Mouse (Mus musculus): ENCODE measurements around the gene Map3k10. TPM values are rescaled to one million over a fixed set of nuclear protein-coding genes. Genes with fewer than 3 reads are reported as not detected.
"Not testable (repeated sequence)": the region's sequence is repeated elsewhere in the genome, so short reads cannot be mapped to it uniquely, and the experiment has no call there.

Gene Map3k10
- polyA plus RNA-seq, 1 experiment from 2014 or later = 8.8 TPM

GRCm38 (mm10) chr7:27628816-27629215 lies 45.6 kb downstream of the Map3k10 start:
- not testable (repeated sequence) for H3K27me3 ChIP-seq (replicated peaks); ATAC-seq (ENCODE audit: insufficient number of reproducible peaks, low FRiP score); H3K4me3 ChIP-seq; H3K9ac ChIP-seq; H3K9me3 ChIP-seq (replicated peaks); H3K27ac ChIP-seq (ENCODE audit: poor library complexity, severe bottlenecking); H3K4me2 ChIP-seq; H3K4me1 ChIP-seq (replicated peaks)
- H3K36me3 ChIP-seq = peaks cover 88% of the 10 kb centered on the region
- WGBS = 89% methylated on average over 7 of the region's 7 CpGs

GRCm38 (mm10) chr7:27628190-27628589 lies 46.2 kb downstream of the Map3k10 start:
- no peak overlapping the region for H3K27ac ChIP-seq (ENCODE audit: poor library complexity, severe bottlenecking)
- no peaks in the 10 kb centered on the region for H3K4me1 ChIP-seq (replicated peaks)
- ATAC-seq (ENCODE audit: insufficient number of reproducible peaks, low FRiP score) = no peak
- no peak overlapping the region for H3K9ac ChIP-seq
- H3K36me3 ChIP-seq = peaks cover 90% of the 10 kb centered on the region
- H3K9me3 ChIP-seq (replicated peaks) = no peaks in the 10 kb centered on the region
- no peak overlapping the region for H3K4me3 ChIP-seq
- H3K27me3 ChIP-seq (replicated peaks) = no peaks in the 10 kb centered on the region
- 91% methylated on average over 6 of the region's 6 CpGs for WGBS
- no peak overlapping the region for H3K4me2 ChIP-seq

- Histone ChIP-seq H3K36me3 (peaks cover 90% of the 10 kb centered on the region), H3K9ac (no peak overlapping the region), H3K4me2 (no peak overlapping the region), H3K27me3 (replicated peaks) (no peaks in the 10 kb centered on the region), H3K9me3 (replicated peaks) (no peaks in the 10 kb centered on the region), H3K4me1 (replicated peaks) (no peaks in the 10 kb centered on the region), H3K4me3 (no peak overlapping the region), H3K27ac (ENCODE audit: poor library complexity, severe bottlenecking) (no peak overlapping the region)
- WGBS = 86% methylated on average over 7 of the region's 7 CpGs
- no peak for ATAC-seq (ENCODE audit: insufficient number of reproducible peaks, low FRiP score)
Observed at GRCm38 (mm10) chr7:27627707-27628106, 46.7 kb downstream of the Map3k10 start.

GRCm38 (mm10) chr7:27624967-27625366 lies 49.4 kb downstream of the Map3k10 start:
- no peak overlapping the region for H3K9ac ChIP-seq
- H3K9me3 ChIP-seq (replicated peaks) = no peaks in the 10 kb centered on the region
- no peak overlapping the region for H3K4me2 ChIP-seq
- no peak for ATAC-seq (ENCODE audit: insufficient number of reproducible peaks, low FRiP score)
- no peaks in the 10 kb centered on the region for H3K27me3 ChIP-seq (replicated peaks)
- H3K4me1 ChIP-seq (replicated peaks) = no peaks in the 10 kb centered on the region
- peaks cover 88% of the 10 kb centered on the region for H3K36me3 ChIP-seq
- H3K27ac ChIP-seq (ENCODE audit: poor library complexity, severe bottlenecking) = no peak overlapping the region
- no peak overlapping the region for H3K4me3 ChIP-seq

GRCm38 (mm10) chr7:27622234-27622633 lies 52.2 kb downstream of the Map3k10 start:
- Histone ChIP-seq H3K9ac (no peak overlapping the region), H3K36me3 (peaks cover 89% of the 10 kb centered on the region), H3K4me1 (replicated peaks) (no peaks in the 10 kb centered on the region), H3K27ac (ENCODE audit: poor library complexity, severe bottlenecking) (no peak overlapping the region), H3K4me3 (no peak overlapping the region), H3K4me2 (no peak overlapping the region), H3K9me3 (replicated peaks) (no peaks in the 10 kb centered on the region), H3K27me3 (replicated peaks) (no peaks in the 10 kb centered on the region)
- 81% methylated on average over 1 of the region's 1 CpGs for WGBS
- no peak for ATAC-seq (ENCODE audit: insufficient number of reproducible peaks, low FRiP score)

- Histone ChIP-seq H3K36me3 (peaks cover 91% of the 10 kb centered on the region), H3K27ac (ENCODE audit: poor library complexity, severe bottlenecking) (no peak overlapping the region), H3K4me1 (replicated peaks) (no peaks in the 10 kb centered on the region), H3K9me3 (replicated peaks) (no peaks in the 10 kb centered on the region), H3K9ac (no peak overlapping the region), H3K27me3 (replicated peaks) (no peaks in the 10 kb centered on the region), H3K4me3 (no peak overlapping the region), H3K4me2 (no peak overlapping the region)
- no peak for ATAC-seq (ENCODE audit: insufficient number of reproducible peaks, low FRiP score)
- WGBS = 75% methylated on average over 6 of the region's 6 CpGs
Observed at GRCm38 (mm10) chr7:27621028-27621427, 53.4 kb downstream of the Map3k10 start.

GRCm38 (mm10) chr7:27613751-27614499 lies 60.5 kb downstream of the Map3k10 start:
- ATAC-seq (ENCODE audit: insufficient number of reproducible peaks, low FRiP score) = no peak
- H3K9ac ChIP-seq = no peak overlapping the region
- WGBS = 81% methylated on average over 8 of the region's 8 CpGs
- H3K4me3 ChIP-seq = no peak overlapping the region
- no peaks in the 10 kb centered on the region for H3K9me3 ChIP-seq (replicated peaks)
- H3K27ac ChIP-seq (ENCODE audit: poor library complexity, severe bottlenecking) = no peak overlapping the region
- peaks cover 46% of the 10 kb centered on the region for H3K36me3 ChIP-seq
- no peaks in the 10 kb centered on the region for H3K27me3 ChIP-seq (replicated peaks)
- peaks cover 22% of the 10 kb centered on the region for H3K4me1 ChIP-seq (replicated peaks)
- H3K4me2 ChIP-seq = no peak overlapping the region

GRCm38 (mm10) chr7:27612940-27613339 lies 61.5 kb downstream of the Map3k10 start:
- no peak overlapping the region for H3K27ac ChIP-seq (ENCODE audit: poor library complexity, severe bottlenecking)
- H3K4me3 ChIP-seq = no peak overlapping the region
- peaks cover 32% of the 10 kb centered on the region for H3K4me1 ChIP-seq (replicated peaks)
- H3K4me2 ChIP-seq = no peak overlapping the region
- ATAC-seq (ENCODE audit: insufficient number of reproducible peaks, low FRiP score) = no peak
- H3K36me3 ChIP-seq = peaks cover 36% of the 10 kb centered on the region
- no peak overlapping the region for H3K9ac ChIP-seq
- no peaks in the 10 kb centered on the region for H3K27me3 ChIP-seq (replicated peaks)
- no peaks in the 10 kb centered on the region for H3K9me3 ChIP-seq (replicated peaks)
- WGBS = 74% methylated on average over 4 of the region's 4 CpGs

- Histone ChIP-seq H3K4me3 (no peak overlapping the region), H3K9me3 (replicated peaks) (no peaks in the 10 kb centered on the region), H3K27ac (ENCODE audit: poor library complexity, severe bottlenecking) (no peak overlapping the region), H3K36me3 (peaks cover 16% of the 10 kb centered on the region), H3K27me3 (replicated peaks) (no peaks in the 10 kb centered on the region), H3K9ac (no peak overlapping the region), H3K4me2 (no peak overlapping the region), H3K4me1 (replicated peaks) (peaks cover 53% of the 10 kb centered on the region)
- WGBS = 91% methylated on average over 5 of the region's 5 CpGs
- ATAC-seq (ENCODE audit: insufficient number of reproducible peaks, low FRiP score) = no peak
Observed at GRCm38 (mm10) chr7:27610871-27611270, 63.5 kb downstream of the Map3k10 start.

- H3K4me1 ChIP-seq (replicated peaks) = peaks cover 58% of the 10 kb centered on the region
Observed at GRCm38 (mm10) chr7:27610370-27610769, 64.0 kb downstream of the Map3k10 start.

GRCm38 (mm10) chr7:27609688-27610087 lies 64.7 kb downstream of the Map3k10 start:
- Histone ChIP-seq H3K9me3 (replicated peaks) (no peaks in the 10 kb centered on the region), H3K9ac (no peak overlapping the region), H3K27me3 (replicated peaks) (no peaks in the 10 kb centered on the region), H3K4me2 (no peak overlapping the region), H3K4me1 (replicated peaks) (peaks cover 65% of the 10 kb centered on the region), H3K27ac (ENCODE audit: poor library complexity, severe bottlenecking) (peak overlapping the region; percentile 49), H3K4me3 (no peak overlapping the region), H3K36me3 (peaks cover 13% of the 10 kb centered on the region; the same call in 1 of the 2 replicates)
- WGBS = 23% methylated on average over 2 of the region's 2 CpGs
- no peak for ATAC-seq (ENCODE audit: insufficient number of reproducible peaks, low FRiP score)

More at GRCm38 (mm10) chr7:27610370-27610769, 64.0 kb downstream of the Map3k10 start:
- no peak for ATAC-seq (ENCODE audit: insufficient number of reproducible peaks, low FRiP score)
- 91% methylated on average over 3 of the region's 3 CpGs for WGBS
- Histone ChIP-seq H3K27ac (ENCODE audit: poor library complexity, severe bottlenecking) (no peak overlapping the region), H3K9me3 (replicated peaks) (no peaks in the 10 kb centered on the region), H3K36me3 (peaks cover 13% of the 10 kb centered on the region; the same call in 1 of the 2 replicates), H3K27me3 (replicated peaks) (no peaks in the 10 kb centered on the region), H3K9ac (no peak overlapping the region), H3K4me3 (no peak overlapping the region), H3K4me2 (no peak overlapping the region)

GRCm38 (mm10) chr7:27609285-27609684 lies 65.1 kb downstream of the Map3k10 start:
- no peak for ATAC-seq (ENCODE audit: insufficient number of reproducible peaks, low FRiP score)
- H3K27ac ChIP-seq (ENCODE audit: poor library complexity, severe bottlenecking) = peak overlapping the region; percentile 49

More at GRCm38 (mm10) chr7:27609285-27609684, 65.1 kb downstream of the Map3k10 start:
- H3K4me3 ChIP-seq = no peak overlapping the region
- WGBS = 16% methylated on average over 4 of the region's 4 CpGs
- H3K36me3 ChIP-seq = peaks cover 13% of the 10 kb centered on the region; the same call in 1 of the 2 replicates
- no peaks in the 10 kb centered on the region for H3K9me3 ChIP-seq (replicated peaks)
- no peak overlapping the region for H3K9ac ChIP-seq
- H3K27me3 ChIP-seq (replicated peaks) = no peaks in the 10 kb centered on the region
- peak overlapping the region; percentile 5; the same call in 1 of the 2 replicates for H3K4me2 ChIP-seq
- H3K4me1 ChIP-seq (replicated peaks) = peaks cover 69% of the 10 kb centered on the region

Data from heart, embryonic 12.5 days (tissue).